Mouse (Mus musculus): ENCODE results near the gene Map2k4. TPM values are rescaled to one million over a fixed set of nuclear protein-coding genes. Genes with fewer than 3 reads are reported as not detected.

Map2k4 gene
- polyA plus RNA-seq, 1 experiment from 2014 or later = 65.1 TPM

GRCm38 (mm10) chr11:65771546-65771945 lies 16.6 kb downstream of the Map2k4 start:
- H3K27me3 ChIP-seq = no peaks in the 10 kb centered on the region
- H3K9ac ChIP-seq = no peak overlapping the region
- 87% methylated on average over 1 of the region's 1 CpGs for WGBS
- peaks cover 9% of the 10 kb centered on the region; the same call in 1 of the 2 replicates for H3K4me1 ChIP-seq
- ATAC-seq (ENCODE audit: insufficient number of reproducible peaks, insufficient read depth, low FRiP score, low TSS enrichment, low read depth) = no peak
- H3K4me2 ChIP-seq = no peak overlapping the region
- no peaks in the 10 kb centered on the region for H3K9me3 ChIP-seq
- H3K36me3 ChIP-seq = no peaks in the 10 kb centered on the region
- H3K27ac ChIP-seq = no peak overlapping the region
- no peak overlapping the region for H3K4me3 ChIP-seq

- Histone ChIP-seq H3K9me3 (no peaks in the 10 kb centered on the region), H3K27ac (no peak overlapping the region), H3K4me2 (no peak overlapping the region), H3K4me1 (peaks cover 9% of the 10 kb centered on the region; the same call in 1 of the 2 replicates), H3K4me3 (no peak overlapping the region), H3K27me3 (no peaks in the 10 kb centered on the region), H3K36me3 (no peaks in the 10 kb centered on the region), H3K9ac (no peak overlapping the region)
- 76% methylated on average over 5 of the region's 5 CpGs for WGBS
- no peak for ATAC-seq (ENCODE audit: insufficient number of reproducible peaks, insufficient read depth, low FRiP score, low TSS enrichment, low read depth)
These were observed 18.1 kb downstream of the Map2k4 start for GRCm38 (mm10) chr11:65769990-65770389.

- H3K27me3 ChIP-seq = no peaks in the 10 kb centered on the region
These were observed 19.7 kb downstream of the Map2k4 start for GRCm38 (mm10) chr11:65768445-65768844.

DNA sequence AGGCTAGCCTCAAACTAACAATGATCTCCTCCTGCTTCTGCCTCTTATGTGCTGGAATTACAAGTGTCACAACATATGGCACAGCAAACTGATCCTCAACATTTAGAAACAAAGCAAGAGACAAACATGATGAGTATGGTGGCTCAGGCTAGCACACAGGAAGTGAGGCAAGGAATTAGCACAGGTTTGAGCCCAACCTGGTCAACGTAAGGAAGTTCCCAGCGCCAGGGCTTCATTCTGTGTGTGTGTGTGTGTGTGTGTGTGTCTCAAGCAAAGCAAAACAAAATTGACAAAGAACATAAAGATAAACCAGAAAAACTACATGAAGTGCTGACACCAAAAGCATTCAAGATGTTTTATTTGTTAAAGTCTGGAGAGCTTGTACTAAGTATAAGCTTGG lies 27.2 kb downstream of the Map2k4 start:
- Histone ChIP-seq H3K4me3 (no peak overlapping the region), H3K9ac (no peak overlapping the region)
- WGBS = 92% methylated on average over 2 of the region's 2 CpGs

More at GRCm38 (mm10) chr11:65768445-65768844, 19.7 kb downstream of the Map2k4 start:
- Histone ChIP-seq H3K9ac (no peak overlapping the region), H3K36me3 (no peaks in the 10 kb centered on the region), H3K4me3 (no peak overlapping the region), H3K4me2 (no peak overlapping the region), H3K4me1 (peaks cover 4% of the 10 kb centered on the region; the same call in 1 of the 2 replicates), H3K27ac (no peak overlapping the region), H3K9me3 (no peaks in the 10 kb centered on the region)
- ATAC-seq (ENCODE audit: insufficient number of reproducible peaks, insufficient read depth, low FRiP score, low TSS enrichment, low read depth) = no peak

GRCm38 (mm10) chr11:65759350-65759749 lies 28.7 kb downstream of the Map2k4 start:
- Histone ChIP-seq H3K9ac (no peak overlapping the region), H3K27ac (no peak overlapping the region), H3K4me1 (0 out of 2 replicates have a peak, but pooled peaks cover 4% of the 10 kb centered on the region), H3K4me2 (no peak overlapping the region), H3K36me3 (no peaks in the 10 kb centered on the region), H3K4me3 (no peak overlapping the region), H3K27me3 (no peaks in the 10 kb centered on the region), H3K9me3 (no peaks in the 10 kb centered on the region)
- ATAC-seq (ENCODE audit: insufficient number of reproducible peaks, insufficient read depth, low FRiP score, low TSS enrichment, low read depth) = no peak
- WGBS = 94% methylated on average over 1 of the region's 1 CpGs

More for the DNA sequence above, 27.2 kb downstream of the Map2k4 start:
- no peaks in the 10 kb centered on the region for H3K27me3 ChIP-seq
- no peaks in the 10 kb centered on the region for H3K4me1 ChIP-seq
- no peak overlapping the region for H3K4me2 ChIP-seq
- H3K9me3 ChIP-seq = no peaks in the 10 kb centered on the region
- H3K27ac ChIP-seq = no peak overlapping the region
- H3K36me3 ChIP-seq = no peaks in the 10 kb centered on the region
- no peak for ATAC-seq (ENCODE audit: insufficient number of reproducible peaks, insufficient read depth, low FRiP score, low TSS enrichment, low read depth)

DNA sequence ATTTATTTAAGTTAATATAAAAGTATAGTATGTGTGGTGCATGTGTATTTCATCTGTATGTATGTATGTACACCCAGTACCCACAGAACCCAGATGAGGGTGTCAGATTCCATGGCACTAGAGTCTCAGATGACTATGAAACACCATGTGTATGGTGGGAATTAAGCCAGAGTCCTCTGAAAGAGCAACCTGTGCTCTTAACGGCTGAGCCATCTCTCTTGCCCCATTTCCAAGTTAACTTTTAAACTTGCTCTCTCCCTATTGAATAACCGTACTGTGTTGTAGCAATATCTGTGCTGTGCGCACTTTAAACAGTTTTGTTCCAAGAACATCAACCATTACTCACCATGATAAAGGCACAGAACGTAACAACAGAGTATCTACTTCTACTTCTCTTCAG lies 33.9 kb downstream of the Map2k4 start:
- Histone ChIP-seq H3K4me2 (no peak overlapping the region), H3K4me3 (no peak overlapping the region), H3K4me1 (0 out of 2 replicates have a peak, but pooled peaks cover 4% of the 10 kb centered on the region), H3K27me3 (no peaks in the 10 kb centered on the region), H3K9me3 (no peaks in the 10 kb centered on the region), H3K36me3 (no peaks in the 10 kb centered on the region), H3K9ac (no peak overlapping the region), H3K27ac (no peak overlapping the region)
- WGBS = 68% methylated on average over 4 of the region's 4 CpGs
- ATAC-seq (ENCODE audit: insufficient number of reproducible peaks, insufficient read depth, low FRiP score, low TSS enrichment, low read depth) = no peak

- H3K4me2 ChIP-seq = no peak overlapping the region
- H3K27me3 ChIP-seq = no peaks in the 10 kb centered on the region
- no peaks in the 10 kb centered on the region for H3K36me3 ChIP-seq
- no peak overlapping the region for H3K4me3 ChIP-seq
- 0 out of 2 replicates have a peak, but pooled peaks cover 4% of the 10 kb centered on the region for H3K4me1 ChIP-seq
- H3K9ac ChIP-seq = no peak overlapping the region
- H3K9me3 ChIP-seq = no peaks in the 10 kb centered on the region
- WGBS = 91% methylated on average over 2 of the region's 2 CpGs
- ATAC-seq (ENCODE audit: insufficient number of reproducible peaks, insufficient read depth, low FRiP score, low TSS enrichment, low read depth) = no peak
- H3K27ac ChIP-seq = no peak overlapping the region
These were observed 34.5 kb downstream of the Map2k4 start for GRCm38 (mm10) chr11:65753593-65753992.

DNA sequence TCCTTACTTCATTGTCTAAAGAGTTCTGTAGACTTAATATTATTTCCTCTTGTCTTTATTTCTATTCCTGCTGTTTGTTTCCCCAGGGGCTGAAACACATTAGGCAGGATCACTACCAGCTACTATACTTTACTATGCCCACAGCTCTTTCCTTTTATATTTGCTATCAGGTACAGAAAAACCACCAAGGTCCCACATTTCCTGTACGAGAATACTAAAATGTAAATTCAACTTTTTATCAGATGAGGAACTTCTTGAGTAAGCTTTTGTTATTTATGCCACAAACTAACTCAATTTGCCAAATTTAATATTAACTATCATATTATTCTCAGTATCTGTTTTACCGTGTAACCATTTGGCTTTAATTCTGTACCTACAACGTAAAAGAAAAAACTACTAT lies 37.6 kb downstream of the Map2k4 start:
- Histone ChIP-seq H3K4me1 (peaks cover 12% of the 10 kb centered on the region), H3K4me2 (no peak overlapping the region), H3K36me3 (no peaks in the 10 kb centered on the region; the same call in 1 of the 2 replicates), H3K9ac (no peak overlapping the region), H3K4me3 (no peak overlapping the region), H3K27me3 (no peaks in the 10 kb centered on the region), H3K9me3 (no peaks in the 10 kb centered on the region), H3K27ac (no peak overlapping the region)
- 63% methylated on average over 3 of the region's 3 CpGs for WGBS
- no peak for ATAC-seq (ENCODE audit: insufficient number of reproducible peaks, insufficient read depth, low FRiP score, low TSS enrichment, low read depth)

- Histone ChIP-seq H3K4me3 (no peak overlapping the region), H3K9ac (no peak overlapping the region), H3K27ac (no peak overlapping the region), H3K4me2 (no peak overlapping the region), H3K4me1 (peaks cover 10% of the 10 kb centered on the region), H3K27me3 (no peaks in the 10 kb centered on the region), H3K9me3 (no peaks in the 10 kb centered on the region), H3K36me3 (no peaks in the 10 kb centered on the region; the same call in 1 of the 2 replicates)
- no peak for ATAC-seq (ENCODE audit: insufficient number of reproducible peaks, insufficient read depth, low FRiP score, low TSS enrichment, low read depth)
These were observed 40.7 kb downstream of the Map2k4 start for GRCm38 (mm10) chr11:65747433-65747832.

DNA sequence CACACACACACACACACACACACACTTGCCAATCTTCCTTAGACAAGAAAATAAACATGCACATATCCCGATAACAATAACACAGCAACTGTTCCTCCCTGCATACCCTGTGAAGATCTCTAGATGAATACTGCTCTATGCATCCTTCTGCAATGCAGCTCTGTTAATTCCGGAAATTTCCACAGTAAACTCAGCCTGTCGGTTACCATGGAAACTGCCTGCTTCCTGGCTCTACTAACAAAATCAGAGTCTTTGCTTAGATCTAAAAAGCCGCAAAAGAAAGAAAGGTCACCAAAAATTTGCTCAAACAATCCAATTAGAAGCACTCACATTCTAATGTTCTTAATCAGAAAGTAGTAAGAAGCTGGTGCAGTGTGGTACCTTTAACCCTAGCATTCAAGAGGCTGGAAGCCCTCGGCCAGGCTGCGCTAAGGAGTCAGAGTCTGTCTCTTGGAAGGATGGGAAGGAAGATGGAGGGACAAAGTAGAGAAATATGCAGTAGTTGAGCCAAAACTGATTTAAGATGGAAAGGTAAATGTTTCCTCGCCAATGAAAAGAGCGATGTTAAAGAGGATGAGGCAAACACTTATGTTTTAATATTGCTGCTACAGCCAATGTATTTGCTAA lies 42.3 kb downstream of the Map2k4 start:
- Histone ChIP-seq H3K36me3 (no peaks in the 10 kb centered on the region; the same call in 1 of the 2 replicates), H3K4me1 (peaks cover 10% of the 10 kb centered on the region), H3K9me3 (no peaks in the 10 kb centered on the region), H3K4me2 (no peak overlapping the region), H3K4me3 (no peak overlapping the region), H3K27ac (no peak overlapping the region), H3K9ac (no peak overlapping the region), H3K27me3 (no peaks in the 10 kb centered on the region)
- WGBS = 80% methylated on average over 8 of the region's 8 CpGs
- ATAC-seq (ENCODE audit: insufficient number of reproducible peaks, insufficient read depth, low FRiP score, low TSS enrichment, low read depth) = no peak

DNA sequence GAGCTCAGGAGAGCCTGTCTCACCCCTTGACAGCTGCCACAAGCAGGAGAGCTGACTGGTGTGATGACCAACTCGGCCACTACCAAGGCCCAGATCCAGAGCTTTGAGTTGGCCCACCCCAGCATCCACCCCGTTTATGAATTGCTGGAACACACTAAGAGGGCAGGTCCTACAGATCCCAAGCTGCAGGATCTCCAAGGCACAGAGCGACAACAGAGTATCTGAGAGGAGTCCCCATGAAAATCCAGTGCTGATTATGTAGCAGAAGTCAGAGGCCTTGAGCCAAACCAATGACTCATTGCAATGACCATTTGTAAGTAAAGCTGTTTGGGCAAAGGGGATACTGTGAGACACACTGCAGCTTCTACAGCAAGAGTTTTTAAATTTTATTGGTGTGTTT lies 44.2 kb downstream of the Map2k4 start:
- ATAC-seq (ENCODE audit: insufficient number of reproducible peaks, insufficient read depth, low FRiP score, low TSS enrichment, low read depth) = no peak
- Histone ChIP-seq H3K9ac (no peak overlapping the region), H3K4me3 (no peak overlapping the region), H3K9me3 (no peaks in the 10 kb centered on the region), H3K27me3 (no peaks in the 10 kb centered on the region), H3K36me3 (no peaks in the 10 kb centered on the region; the same call in 1 of the 2 replicates), H3K4me2 (no peak overlapping the region), H3K27ac (no peak overlapping the region), H3K4me1 (peaks cover 10% of the 10 kb centered on the region)
- 92% methylated on average over 3 of the region's 3 CpGs for WGBS

- peaks cover 4% of the 10 kb centered on the region for H3K4me1 ChIP-seq
- no peak overlapping the region for H3K4me2 ChIP-seq
- no peak for ATAC-seq (ENCODE audit: insufficient number of reproducible peaks, insufficient read depth, low FRiP score, low TSS enrichment, low read depth)
- no peak overlapping the region for H3K4me3 ChIP-seq
- H3K36me3 ChIP-seq = no peaks in the 10 kb centered on the region
- no peaks in the 10 kb centered on the region for H3K9me3 ChIP-seq
- no peak overlapping the region for H3K27ac ChIP-seq
- 79% methylated on average over 5 of the region's 5 CpGs for WGBS
- no peaks in the 10 kb centered on the region for H3K27me3 ChIP-seq
- no peak overlapping the region for H3K9ac ChIP-seq
These were observed 47.3 kb downstream of the Map2k4 start for GRCm38 (mm10) chr11:65740811-65741210.
